Mouse (Mus musculus) splenic B cell, adult 2 months (primary cell): Measurements from ENCODE around the gene Gm595.

Experiments
- DNase-seq: peaks from one replicate; pipeline ENCODE4 v3.0.0-alpha.2; 2011; ENCODE audit warnings: low read depth, low spot score
- H3K27me3 ChIP-seq: 2 replicates; pipeline ENCODE4 v1.6.1; 2012; ENCODE audit warnings: mild to moderate bottlenecking, low read length, moderate library complexity, mixed read lengths; ENCODE audit not compliant: control insufficient read depth, poor library complexity, insufficient read depth, severe bottlenecking
- H3K36me3 ChIP-seq: 2 replicates; pipeline ENCODE4 v1.6.1; 2012; ENCODE audit warnings: mild to moderate bottlenecking, low read length, moderate library complexity, mixed read lengths; ENCODE audit not compliant: control insufficient read depth, poor library complexity, insufficient read depth, severe bottlenecking

The Gm595 gene

GRCm38 (mm10) chrX:48877613-48878012 is at the start of gene Gm595:
TSS of gene Gm595 (minus strand) at chrX:48877713.
- no peak for DNase-seq
- no peaks in the 10 kb centered on the region for H3K27me3 ChIP-seq
- H3K36me3 ChIP-seq: no peaks in the 10 kb centered on the region

GRCm38 (mm10) chrX:48908421-48908820 is 30.9 kb upstream of the Gm595 start:
- Histone ChIP-seq H3K36me3 (no peaks in the 10 kb centered on the region), H3K27me3 (no peaks in the 10 kb centered on the region)
- no peak for DNase-seq

GRCm38 (mm10) chrX:48903744-48904143 is 26.2 kb upstream of the Gm595 start:
- peak; percentile 2 for DNase-seq
- Histone ChIP-seq H3K27me3 (no peaks in the 10 kb centered on the region), H3K36me3 (no peaks in the 10 kb centered on the region)

- Histone ChIP-seq H3K27me3 (no peaks in the 10 kb centered on the region), H3K36me3 (no peaks in the 10 kb centered on the region)
- DNase-seq: peak; percentile 40
Measured at GRCm38 (mm10) chrX:48899555-48899954, 22.0 kb upstream of the Gm595 start.

- no peaks in the 10 kb centered on the region for H3K27me3 ChIP-seq
- DNase-seq: no peak
Measured at GRCm38 (mm10) chrX:48896803-48897202, 19.3 kb upstream of the Gm595 start.

GRCm38 (mm10) chrX:48893946-48894345 is 16.4 kb upstream of the Gm595 start:
- Histone ChIP-seq H3K27me3 (no peaks in the 10 kb centered on the region), H3K36me3 (no peaks in the 10 kb centered on the region)
- no peak for DNase-seq

More at GRCm38 (mm10) chrX:48896803-48897202, 19.3 kb upstream of the Gm595 start:
- no peaks in the 10 kb centered on the region for H3K36me3 ChIP-seq

DNA sequence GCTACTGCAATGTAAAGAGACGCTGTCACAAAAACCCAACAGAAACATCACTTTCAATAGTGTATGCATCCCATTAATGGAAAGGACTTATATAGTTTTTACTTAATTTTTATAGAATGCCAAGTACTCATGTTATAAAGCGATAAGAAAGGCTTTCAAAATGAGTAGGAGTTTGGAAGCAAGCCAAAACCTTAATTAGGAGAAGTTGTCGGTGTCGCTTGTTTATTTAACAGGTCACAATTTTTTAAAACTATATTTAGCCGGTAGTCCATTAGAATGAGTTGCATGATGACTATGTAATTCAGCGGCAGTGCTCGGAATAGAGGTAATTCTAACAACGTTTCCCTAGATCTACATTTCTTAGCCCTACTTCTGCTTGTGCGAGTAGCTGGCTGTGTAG is 12.7 kb upstream of the Gm595 start:
- DNase-seq: no peak
- Histone ChIP-seq H3K27me3 (no peaks in the 10 kb centered on the region), H3K36me3 (no peaks in the 10 kb centered on the region)

- no peaks in the 10 kb centered on the region for H3K36me3 ChIP-seq
- no peaks in the 10 kb centered on the region for H3K27me3 ChIP-seq
- DNase-seq: peak; percentile 18
Measured at GRCm38 (mm10) chrX:48884615-48885014, 7.1 kb upstream of the Gm595 start.
